8 mouse cellular contexts compared by ENCODE assay signal in genomic region chr5:100821375-100821774, GRCm38 (mm10). TPM values are rescaled to one million over a fixed set of nuclear protein-coding genes. Genes with fewer than 3 reads are reported as not detected.
DNase-seq lines count a peak whose midpoint lies in the region; ATAC-seq and TF ChIP-seq lines count a peak whose summit lies in the region.

No protein-coding gene starts in this region.

- DNase-seq in heart, postnatal 0 days (ENCODE audit: low spot score): no peak
- DNase-seq in heart, postnatal 10 days: no peak
- peak; percentile 78 for DNase-seq in MN1 (ENCODE audit: low spot score)
- DNase-seq in hindbrain, embryonic 14.5 days (ENCODE audit: low spot score): no peak
- DNase-seq in urinary bladder, postnatal 10 days (ENCODE audit: low spot score): no peak
- DNase-seq in layer of hippocampus, postnatal 36 days: no peak
- no peak for DNase-seq in cerebellum, postnatal 36 days

- peaks cover 15% of the 10 kb centered on the region; the same call in 1 of the 2 replicates for H3K36me3 ChIP-seq in heart, postnatal 0 days (replicated peaks; ENCODE audit: control insufficient read depth, insufficient read depth, low read length)
- peaks cover 4% of the 10 kb centered on the region; the same call in 1 of the 2 replicates for H3K36me3 ChIP-seq in hindbrain, embryonic 14.5 days (replicated peaks; ENCODE audit: control insufficient read depth, insufficient read depth)
- peaks cover 3% of the 10 kb centered on the region; the same call in 1 of the 2 replicates for H3K36me3 ChIP-seq in midbrain, embryonic 12.5 days

- H3K4me3 ChIP-seq in heart, postnatal 0 days (ENCODE audit: low read depth, low read length): peak overlapping the region; percentile 90
- peak overlapping the region; percentile 77 for H3K4me3 ChIP-seq in hindbrain, embryonic 14.5 days (replicated peaks; ENCODE audit: low read length)
- no peak overlapping the region for H3K4me3 ChIP-seq in midbrain, embryonic 12.5 days

- intact Hi-C loops in heart, postnatal 10 days (cut with DNase I): no loop called here

- H3K27ac ChIP-seq in heart, postnatal 0 days (ENCODE audit: low read depth): no peak overlapping the region
- H3K27ac ChIP-seq in hindbrain, embryonic 14.5 days: no peak overlapping the region
- H3K27ac ChIP-seq in midbrain, embryonic 12.5 days (replicated peaks): no peak overlapping the region

- no peaks in the 10 kb centered on the region for H3K9me3 ChIP-seq in heart, postnatal 0 days (replicated peaks; ENCODE audit: control insufficient read depth, low read length)
- H3K9me3 ChIP-seq in hindbrain, embryonic 14.5 days (ENCODE audit: control insufficient read depth, low read length): no peaks in the 10 kb centered on the region
- H3K9me3 ChIP-seq in midbrain, embryonic 12.5 days: no peaks in the 10 kb centered on the region

- 76% methylated on average over 8 of the region's 8 CpGs for WGBS in heart, postnatal 0 days
- WGBS in hindbrain, embryonic 14.5 days: 83% methylated on average over 8 of the region's 8 CpGs
- 82% methylated on average over 8 of the region's 8 CpGs for WGBS in midbrain, embryonic 12.5 days

- peak overlapping the region; percentile 97 for H3K4me2 ChIP-seq in heart, postnatal 0 days (ENCODE audit: low read depth, low read length)
- H3K4me2 ChIP-seq in hindbrain, embryonic 14.5 days (replicated peaks): peak overlapping the region; percentile 85
- H3K4me2 ChIP-seq in midbrain, embryonic 12.5 days (replicated peaks): peak overlapping the region; percentile 76

- no peak for TF ChIP-seq CTCF in heart, postnatal 0 days (IDR thresholded peaks at IDR 0.05; ENCODE audit: low read depth)

- H3K4me1 ChIP-seq in heart, postnatal 0 days (ENCODE audit: control insufficient read depth, insufficient read depth): peaks cover 4% of the 10 kb centered on the region
- H3K4me1 ChIP-seq in hindbrain, embryonic 14.5 days (replicated peaks; ENCODE audit: control insufficient read depth, insufficient read depth, low read length): 0 out of 2 replicates have a peak, but pooled peaks cover 12% of the 10 kb centered on the region
- H3K4me1 ChIP-seq in midbrain, embryonic 12.5 days: 0 out of 2 replicates have a peak, but pooled peaks cover 7% of the 10 kb centered on the region

- H3K9ac ChIP-seq in heart, postnatal 0 days (replicated peaks; ENCODE audit: low read depth, low read length): no peak overlapping the region
- no peak overlapping the region for H3K9ac ChIP-seq in hindbrain, embryonic 14.5 days
- H3K9ac ChIP-seq in midbrain, embryonic 12.5 days (replicated peaks): no peak overlapping the region

- no peak for TF ChIP-seq EP300 in heart, postnatal 0 days (IDR thresholded peaks at IDR 0.05; ENCODE audit: low read depth)

- no peaks in the 10 kb centered on the region for H3K27me3 ChIP-seq in heart, postnatal 0 days (ENCODE audit: control insufficient read depth, insufficient read depth, low read length)
- no peaks in the 10 kb centered on the region for H3K27me3 ChIP-seq in hindbrain, embryonic 14.5 days (ENCODE audit: control insufficient read depth, insufficient read depth, low read length)
- H3K27me3 ChIP-seq in midbrain, embryonic 12.5 days: no peaks in the 10 kb centered on the region

- ATAC-seq in heart, postnatal 0 days (ENCODE audit: insufficient read depth, low read depth): no peak
- no peak for ATAC-seq in hindbrain, embryonic 14.5 days (ENCODE audit: low FRiP score)
- no peak for ATAC-seq in midbrain, embryonic 12.5 days (ENCODE audit: low FRiP score, low read depth)

RNA-seq across cellular contexts. Expression of gene Abraxas1, which starts 0.6 kb away (rescaled TPM):
- 16.7 and 19.5 TPM in 2 replicates for total RNA-seq in heart, postnatal 0 days (2014; rRNA removed; ENCODE audit: low replicate concordance)
- 26.8 and 28.9 TPM in 2 replicates for polyA plus RNA-seq in heart, postnatal 0 days (2015; fragmentation: Nextera tagmentation; extraction: Ambion mirVana)
- 10 to 100 TPM; 12.8 to 17.4 TPM for total RNA-seq in heart, postnatal 10 days (2021)
- 11.4 and 14.9 TPM in 2 replicates for polyA plus RNA-seq in hindbrain, embryonic 14.5 days (2014; fragmentation: Nextera tagmentation; extraction: Ambion mirVana)
- polyA plus RNA-seq in midbrain, embryonic 12.5 days (2016; fragmentation: Nextera tagmentation; extraction: Ambion mirVana): 22.9 and 26.7 TPM in 2 replicates
- 1 to 10 TPM; 6.0 to 7.1 TPM for total RNA-seq in layer of hippocampus, postnatal 36 days (2021)

RNA-seq across cellular contexts. Expression of gene Mrps18c, which starts 22.9 kb away (rescaled TPM):
- total RNA-seq in heart, postnatal 0 days (2014; rRNA removed; ENCODE audit: low replicate concordance): 25.1 and 57.1 TPM in 2 replicates
- 195 and 202 TPM in 2 replicates for polyA plus RNA-seq in heart, postnatal 0 days (2015; fragmentation: Nextera tagmentation; extraction: Ambion mirVana)
- 10 to 100 TPM; 83.3 to 85.1 TPM for total RNA-seq in heart, postnatal 10 days (2021)
- 142 and 160 TPM in 2 replicates for polyA plus RNA-seq in hindbrain, embryonic 14.5 days (2014; fragmentation: Nextera tagmentation; extraction: Ambion mirVana)
- 158 and 159 TPM in 2 replicates for polyA plus RNA-seq in midbrain, embryonic 12.5 days (2016; fragmentation: Nextera tagmentation; extraction: Ambion mirVana)
- total RNA-seq in layer of hippocampus, postnatal 36 days (2021): 10 to 100 TPM; 60.3 to 63.6 TPM

RNA-seq across cellular contexts. Expression of gene Helq, which starts 23.0 kb away (rescaled TPM):
- total RNA-seq in heart, postnatal 0 days (2014; rRNA removed; ENCODE audit: low replicate concordance): 0.42 and 4.4 TPM in 2 replicates
- polyA plus RNA-seq in heart, postnatal 0 days (2015; fragmentation: Nextera tagmentation; extraction: Ambion mirVana): 3.9 and 4.0 TPM in 2 replicates
- 1 to 10 TPM; 4.8 to 5.9 TPM for total RNA-seq in heart, postnatal 10 days (2021)
- polyA plus RNA-seq in hindbrain, embryonic 14.5 days (2014; fragmentation: Nextera tagmentation; extraction: Ambion mirVana): 20.1 and 23.8 TPM in 2 replicates
- 23.8 and 27.5 TPM in 2 replicates for polyA plus RNA-seq in midbrain, embryonic 12.5 days (2016; fragmentation: Nextera tagmentation; extraction: Ambion mirVana)
- total RNA-seq in layer of hippocampus, postnatal 36 days (2021): 10 to 100 TPM; 19.7 to 19.9 TPM

RNA-seq across cellular contexts. Expression of gene Gpat3, which starts 24.1 kb away (rescaled TPM):
- total RNA-seq in heart, postnatal 0 days (2014; rRNA removed; ENCODE audit: low replicate concordance): 13.5 and 21.0 TPM in 2 replicates
- polyA plus RNA-seq in heart, postnatal 0 days (2015; fragmentation: Nextera tagmentation; extraction: Ambion mirVana): 22.1 and 22.6 TPM in 2 replicates
- 10 to 100 TPM; 28.3 to 43.5 TPM for total RNA-seq in heart, postnatal 10 days (2021)
- 1.4 and 1.9 TPM in 2 replicates for polyA plus RNA-seq in hindbrain, embryonic 14.5 days (2014; fragmentation: Nextera tagmentation; extraction: Ambion mirVana)
- polyA plus RNA-seq in midbrain, embryonic 12.5 days (2016; fragmentation: Nextera tagmentation; extraction: Ambion mirVana): 0.56 TPM in 1 of 2 replicates, not detected in the other
- 1 to 10 TPM; 1.6 to 2.2 TPM for total RNA-seq in layer of hippocampus, postnatal 36 days (2021)
